Mouse (Mus musculus) thymus, postnatal 14 days (tissue): ENCODE measurements at regions not wholly inside any gene's neighbourhood (a gene's known extent, or its start where the extent isn't known, plus 50 kb on each side); places are given as distances from the start of the nearest gene placed in this dataset.

Experiments used
- DNase-seq: peaks from one replicate; pipeline ENCODE4 v3.0.0; 2021

DNA sequence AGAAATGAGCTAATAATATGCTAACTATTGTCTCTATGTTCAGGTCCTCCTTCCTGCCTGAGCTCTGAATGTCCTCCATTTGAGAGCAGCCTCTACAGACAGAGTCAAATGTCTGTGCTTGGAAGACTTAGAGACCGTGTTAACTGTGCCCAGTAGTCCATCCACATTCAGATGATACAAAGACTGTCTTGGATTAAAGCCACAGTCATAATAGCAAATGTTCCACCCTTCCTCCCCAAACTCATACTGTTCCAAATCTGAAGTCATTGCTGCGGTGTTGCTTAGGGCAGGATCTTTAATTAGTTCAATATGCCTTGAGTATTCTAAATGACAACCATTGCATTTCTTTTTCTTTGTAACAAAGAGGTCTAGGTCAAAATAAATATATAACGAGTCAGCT, 923.2 kb upstream of the Gm7489 start:
- no peak for DNase-seq

- DNase-seq, result no peak
Observed at GRCm38 (mm10) chr15:52963918-52964317, 920.8 kb upstream of the Gm7489 start.

DNA sequence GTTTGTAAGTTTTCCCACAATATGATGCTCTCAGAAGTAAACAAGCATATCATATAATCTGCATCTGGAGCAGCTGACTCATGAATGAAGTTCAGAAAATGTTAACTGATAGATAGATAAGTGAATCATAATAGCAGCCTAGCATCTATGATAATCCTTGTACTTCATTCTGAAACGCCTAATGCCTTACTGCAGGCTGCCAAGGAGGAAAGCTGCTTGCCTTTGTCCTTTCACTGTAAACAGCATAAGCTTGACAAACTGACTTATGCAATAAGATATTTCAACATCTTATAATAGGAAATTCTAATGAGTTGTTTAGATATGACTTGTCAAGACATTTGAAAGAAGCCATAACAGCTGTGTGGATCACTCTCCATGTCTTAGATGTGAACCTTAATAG, 920.3 kb upstream of the Gm7489 start:
- no peak for DNase-seq

DNA sequence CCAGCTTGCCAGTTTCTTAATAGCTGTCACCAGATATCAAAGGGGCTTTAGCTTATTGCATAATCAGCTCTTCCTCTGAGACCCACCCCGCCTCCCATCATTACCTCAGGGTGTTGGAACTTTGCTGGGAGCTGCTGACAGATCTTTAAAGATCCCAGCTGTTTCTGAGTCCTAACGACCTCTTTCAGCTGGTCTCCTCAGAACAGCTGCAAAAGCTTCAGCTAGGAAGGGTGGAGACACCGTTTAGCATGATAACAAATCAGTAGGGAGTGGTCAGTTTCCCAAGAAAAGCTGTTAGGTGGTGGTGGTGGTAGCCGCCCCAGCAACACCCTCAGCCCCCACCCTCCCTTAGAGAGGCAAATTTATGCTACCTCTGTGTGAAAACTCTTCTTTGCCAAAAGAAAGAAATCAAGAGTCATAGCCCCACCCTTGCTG, 916.9 kb upstream of the Gm7489 start:
- no peak for DNase-seq

- no peak for DNase-seq
Observed at GRCm38 (mm10) chr15:52982821-52983220, 901.9 kb upstream of the Gm7489 start.

- DNase-seq, result no peak
Observed at GRCm38 (mm10) chr15:52990580-52990979, 894.1 kb upstream of the Gm7489 start.

DNA sequence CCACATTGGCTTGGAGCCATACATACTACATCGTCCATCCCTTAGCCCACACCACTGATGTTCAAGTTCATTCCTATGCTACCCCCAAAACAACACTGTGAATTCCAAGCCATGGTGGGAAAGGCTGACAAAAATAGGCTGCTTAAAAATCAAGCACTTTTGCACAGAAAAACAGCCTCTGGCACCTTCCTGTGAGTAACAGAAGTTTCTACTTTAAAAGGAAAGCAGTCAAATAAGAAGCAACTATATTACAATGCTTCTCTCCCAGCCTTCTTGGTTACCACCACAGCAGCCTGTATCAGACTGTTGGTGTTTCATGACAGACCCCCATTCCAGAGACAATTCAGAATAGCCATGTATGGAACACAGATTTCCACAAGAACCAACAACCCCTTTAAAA, 890.4 kb upstream of the Gm7489 start:
- no peak for DNase-seq

DNA sequence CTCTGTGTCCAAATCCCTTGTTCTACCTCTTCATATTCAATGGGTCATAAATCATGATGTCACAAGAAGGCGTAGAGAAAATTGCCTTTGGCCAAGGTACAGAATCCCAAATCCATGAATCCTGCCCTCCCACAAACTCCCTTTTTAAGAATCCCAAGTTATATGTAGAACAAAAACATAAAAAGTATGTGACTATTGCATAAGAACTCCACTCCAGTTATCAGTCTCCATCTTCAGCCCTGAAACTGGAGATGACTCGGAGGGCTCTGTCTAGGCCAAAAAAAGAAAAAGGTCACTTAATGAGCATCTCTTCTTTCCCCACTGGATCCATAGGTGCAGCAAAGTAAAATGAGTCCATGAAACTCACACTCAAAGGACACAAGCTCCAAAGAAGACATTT, 885.5 kb upstream of the Gm7489 start:
- no peak for DNase-seq

- no peak for DNase-seq
Observed at GRCm38 (mm10) chr15:52999776-53000175, 884.9 kb upstream of the Gm7489 start.

DNA sequence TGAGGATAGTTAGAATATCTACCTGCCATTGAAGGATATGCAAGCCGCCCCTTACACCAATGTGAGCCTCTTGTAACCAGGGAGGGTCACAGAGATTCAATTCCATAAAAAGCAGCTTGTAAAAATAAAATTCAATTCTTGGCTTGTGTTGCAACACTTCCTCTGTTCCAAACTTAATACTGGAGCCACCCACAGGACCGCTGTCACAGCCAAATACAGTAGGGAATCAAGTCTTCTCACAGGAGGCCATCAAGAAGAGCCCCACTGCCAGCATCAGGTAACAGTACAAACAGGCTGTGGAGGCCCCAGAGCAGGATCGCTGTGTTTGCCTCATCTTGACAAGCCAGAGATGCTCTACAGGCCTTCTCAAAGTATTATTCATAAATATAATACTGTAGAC, 883.3 kb upstream of the Gm7489 start:
- DNase-seq, result no peak

- no peak for DNase-seq
Observed at GRCm38 (mm10) chr15:53001964-53002363, 882.7 kb upstream of the Gm7489 start.

DNA sequence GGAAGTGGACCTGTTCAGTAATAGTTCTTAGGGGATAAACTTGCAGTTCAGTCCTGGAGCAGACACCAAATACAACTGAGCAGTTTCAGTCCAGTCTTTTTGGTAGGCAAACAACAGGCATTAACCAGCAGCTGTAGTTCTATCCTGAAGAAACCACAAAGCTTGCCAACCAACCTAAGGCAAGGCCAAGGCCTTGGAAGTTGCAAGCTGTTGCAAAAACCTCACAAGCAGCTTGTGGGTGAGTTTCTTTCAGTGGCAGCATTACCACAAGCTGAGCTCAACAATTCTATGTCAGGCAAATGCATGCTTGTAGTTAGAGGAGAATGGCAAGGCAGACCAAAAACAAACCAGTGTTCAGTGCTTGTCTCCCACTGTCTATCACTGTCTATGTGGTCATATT, 880.6 kb upstream of the Gm7489 start:
- no peak for DNase-seq

GRCm38 (mm10) chr15:53006844-53007243, 877.9 kb upstream of the Gm7489 start:
- no peak for DNase-seq

DNA sequence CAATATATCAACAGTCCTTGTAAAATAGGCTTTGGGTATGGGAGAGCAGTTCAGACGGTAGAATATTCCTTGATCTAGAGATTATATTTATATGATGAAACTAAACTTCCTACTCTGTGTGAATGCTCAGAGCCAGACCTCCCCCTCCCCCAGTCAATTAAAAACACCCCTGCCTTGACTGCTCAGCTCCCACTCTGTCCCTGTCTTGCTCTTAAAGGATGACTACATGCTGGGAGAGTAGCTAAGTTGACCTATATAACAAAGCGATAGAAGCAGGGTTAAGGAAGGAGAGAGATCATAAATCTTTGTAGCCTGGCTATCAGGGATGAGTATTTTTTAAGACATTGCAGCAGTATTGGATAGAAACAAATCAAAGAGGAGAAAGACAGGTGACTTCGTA, 875.4 kb upstream of the Gm7489 start:
- DNase-seq, result no peak
